Mouse (Mus musculus) left cerebral cortex, postnatal 25 days (tissue): Measurements from ENCODE around the gene Ccnl2. TPM values are rescaled to one million over a fixed set of nuclear protein-coding genes. Genes with fewer than 3 reads are reported as not detected.
"Not testable (repeated sequence)": the region's sequence is repeated elsewhere in the genome, so short reads cannot be mapped to it uniquely, and the experiment has no call there.

Experiments used
- DNase-seq, 2 experiments: peaks; one replicate each; pipeline ENCODE4 v3.0.0; 2022; ENCODE audit warnings: low spot score in 2 of 2, mixed read lengths in 1 of 2
- intact Hi-C: fragments of 180-260 bp; cut with DNase I; formaldehyde crosslinking; loops from one replicate; pipeline ENCODE4 v1.15.1; 2025
- total RNA-seq, 2 experiments: library from RNA; stranded (reverse); gene quantifications; 2 replicates each; pipeline ENCODE4 v1.2.3; 2021

Ccnl2 gene
- total RNA-seq, 2 experiments from 2014 or later = 65.7 to 78.1 TPM

GRCm38 (mm10) chr4:155788300-155788699, 24.0 kb upstream of the Ccnl2 start:
- intact Hi-C loops = no loop called here
- no peak for DNase-seq

GRCm38 (mm10) chr4:155788833-155789232, 23.5 kb upstream of the Ccnl2 start:
- intact Hi-C loops, DNase-seq: not testable (repeated sequence)

- intact Hi-C loops = no loop called here
- DNase-seq = no peak
Measured at GRCm38 (mm10) chr4:155790021-155790489, 22.2 kb upstream of the Ccnl2 start, which contains the start of gene Ankrd65. Ankrd65 (plus strand) TSS chr4:155790439.

GRCm38 (mm10) chr4:155790650-155791161, 21.6 kb upstream of the Ccnl2 start:
- intact Hi-C loops = no loop called here
- no peak for DNase-seq

GRCm38 (mm10) chr4:155791240-155791933, 20.9 kb upstream of the Ccnl2 start:
- no peak for DNase-seq
- intact Hi-C loops = no loop called here

GRCm38 (mm10) chr4:155793730-155794129, 18.6 kb upstream of the Ccnl2 start:
- intact Hi-C loops = no loop called here

GRCm38 (mm10) chr4:155802075-155802474, 10.2 kb upstream of the Ccnl2 start:
- intact Hi-C loops = no loop called here
- DNase-seq = no peak

More at GRCm38 (mm10) chr4:155793730-155794129, 18.6 kb upstream of the Ccnl2 start:
- no peak for DNase-seq

- intact Hi-C loops = loop anchor here (1.0 kb wide), 1 partner anchor 28 kb away; the partner anchor contains the start of gene Aurkaip1
- no peak for DNase-seq
Measured at GRCm38 (mm10) chr4:155802741-155803339, 9.4 kb upstream of the Ccnl2 start, which contains the start of gene Mrpl20. Mrpl20 (plus strand) TSS chr4:155802878.

GRCm38 (mm10) chr4:155803340-155804041, 8.8 kb upstream of the Ccnl2 start:
- DNase-seq = peak; percentile 96
- intact Hi-C loops = loop anchor here (1.0 kb wide), 1 partner anchor 28 kb away; the partner anchor contains the start of gene Aurkaip1

GRCm38 (mm10) chr4:155807841-155808240, 4.4 kb upstream of the Ccnl2 start:
- intact Hi-C loops = no loop called here
- DNase-seq = no peak

- DNase-seq = no peak
- intact Hi-C loops = loop anchor here (1.0 kb wide), 1 partner anchor 19 kb away; the partner anchor contains the start of gene Aurkaip1
Measured at GRCm38 (mm10) chr4:155812665-155813181, 434 bp downstream of the Ccnl2 start.

- no peak for DNase-seq
Measured at GRCm38 (mm10) chr4:155817533-155817932, 5.2 kb downstream of the Ccnl2 start.

GRCm38 (mm10) chr4:155821025-155821424, 8.7 kb downstream of the Ccnl2 start:
- no peak for DNase-seq
- intact Hi-C loops = no loop called here

More at GRCm38 (mm10) chr4:155817533-155817932, 5.2 kb downstream of the Ccnl2 start:
- intact Hi-C loops = no loop called here

GRCm38 (mm10) chr4:155823443-155823842, 11.2 kb downstream of the Ccnl2 start:
- no peak for DNase-seq
- intact Hi-C loops = no loop called here

GRCm38 (mm10) chr4:155829866-155830265, 17.6 kb downstream of the Ccnl2 start:
- DNase-seq = no peak
- intact Hi-C loops = no loop called here

- no peak for DNase-seq
- intact Hi-C loops = no loop called here
Measured at GRCm38 (mm10) chr4:155830596-155830995, 18.3 kb downstream of the Ccnl2 start.

- DNase-seq = peak; percentile 95 to 97
- intact Hi-C loops = loop anchor here (1.0 kb wide), 2 partner anchors 19 to 28 kb away; partner anchors contain the start of gene Ccnl2
Measured at GRCm38 (mm10) chr4:155831205-155831766, 19.0 kb downstream of the Ccnl2 start, which contains the start of gene Aurkaip1. Aurkaip1 (plus strand) TSS chr4:155831272.

GRCm38 (mm10) chr4:155831831-155832230, 19.5 kb downstream of the Ccnl2 start:
- intact Hi-C loops = loop anchor here (1.0 kb wide), 2 partner anchors 20 to 29 kb away; partner anchors contain the start of gene Ccnl2
- no peak for DNase-seq

- intact Hi-C loops = no loop called here
- no peak for DNase-seq
Measured at GRCm38 (mm10) chr4:155832321-155832720, 20.0 kb downstream of the Ccnl2 start.
